In the genomic region with DNA sequence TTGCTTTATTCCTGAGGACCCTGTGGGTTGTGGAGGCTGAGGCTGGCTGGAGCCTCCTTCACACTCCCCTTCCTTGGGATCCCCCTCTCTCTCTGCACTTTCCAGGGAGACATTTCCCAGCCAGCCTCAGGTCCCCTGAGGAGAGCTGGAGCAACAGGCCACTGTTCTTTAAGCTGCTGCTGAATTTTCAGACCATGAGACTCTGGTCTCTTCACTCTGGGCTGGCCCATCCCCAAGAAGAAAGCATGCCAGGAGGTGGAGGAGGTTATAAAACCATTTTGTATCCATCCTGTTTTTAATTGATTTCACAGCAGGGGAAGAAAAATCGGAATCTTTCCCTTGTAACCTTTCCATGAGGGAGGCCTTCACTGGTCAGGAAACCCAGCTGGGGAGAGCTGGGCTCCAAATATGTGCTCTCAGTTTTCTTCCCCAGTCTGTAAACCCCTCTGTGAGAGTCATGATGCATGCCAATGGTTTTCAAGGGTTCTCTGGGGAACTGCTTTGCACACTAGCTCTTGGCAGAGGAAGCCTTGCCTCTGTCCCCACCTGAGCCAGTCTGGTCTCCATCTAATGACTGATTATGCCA, we compare ENCODE assay signal across 21 mouse cellular contexts.
DNase-seq lines count a peak whose midpoint lies in the region; ATAC-seq and TF ChIP-seq lines count a peak whose summit lies in the region.
"Had no signal": no experiment of that assay in that cellular context is flagged by ENCODE, and none has a peak within 500 bp of the region (broad histone marks: within the 10 kb centered on the region; RNA-seq: fewer than 3 reads in every experiment).

No protein-coding gene starts in this region.

- H3K9ac ChIP-seq in hindbrain, postnatal 0 days (replicated peaks; ENCODE audit: low read length), result no peak overlapping the region
- no peak overlapping the region for H3K9ac ChIP-seq in hindbrain, embryonic 14.5 days
- no peak overlapping the region for H3K9ac ChIP-seq in midbrain, embryonic 13.5 days (replicated peaks)
- H3K9ac ChIP-seq: forebrain, postnatal 0 days; intestine, embryonic 15.5 days; liver, embryonic 13.5 days had no signal

- TF ChIP-seq POLR2A in embryonic fibroblast, embryonic 13.5 days (IDR thresholded peaks at IDR 0.05; ENCODE audit: low read depth, low read length), result no peak

- no peaks in the 10 kb centered on the region for H3K27me3 ChIP-seq in hindbrain, postnatal 0 days (ENCODE audit: insufficient read depth, low read length)
- H3K27me3 ChIP-seq in hindbrain, embryonic 14.5 days (ENCODE audit: control insufficient read depth, insufficient read depth, low read length), result no peaks in the 10 kb centered on the region
- H3K27me3 ChIP-seq in midbrain, embryonic 13.5 days, result no peaks in the 10 kb centered on the region
- H3K27me3 ChIP-seq: intestine, embryonic 15.5 days; liver, embryonic 13.5 days had no signal

- ATAC-seq in cerebellum, adult (ENCODE audit: insufficient number of reproducible peaks, low FRiP score, low TSS enrichment), result 0 out of 2 replicates have a peak, but pooled peaks have one; percentile 50
- no peak for ATAC-seq in hindbrain, postnatal 0 days
- ATAC-seq in hindbrain, embryonic 14.5 days (ENCODE audit: low FRiP score), result no peak
- ATAC-seq in midbrain, embryonic 13.5 days, result no peak
- ATAC-seq: forebrain, postnatal 0 days; intestine, embryonic 15.5 days; lung, postnatal 0 days; Patski had no signal

- WGBS in hindbrain, postnatal 0 days, result 36% methylated on average over 1 of the region's 1 CpGs
- WGBS in hindbrain, embryonic 14.5 days, result 74% methylated on average over 1 of the region's 1 CpGs
- WGBS in midbrain, embryonic 13.5 days, result 74% methylated on average over 1 of the region's 1 CpGs

- H3K4me1 ChIP-seq in hindbrain, postnatal 0 days (ENCODE audit: insufficient read depth, low read length), result no peaks in the 10 kb centered on the region
- H3K4me1 ChIP-seq in hindbrain, embryonic 14.5 days (replicated peaks; ENCODE audit: control insufficient read depth, insufficient read depth, low read length), result no peaks in the 10 kb centered on the region
- H3K4me1 ChIP-seq in embryonic fibroblast, embryonic 13.5 days (ENCODE audit: control insufficient read depth, insufficient read depth, low read length), result peaks cover 3% of the 10 kb centered on the region; the same call in 1 of the 2 replicates
- no peaks in the 10 kb centered on the region for H3K4me1 ChIP-seq in midbrain, embryonic 13.5 days (replicated peaks)
- H3K4me1 ChIP-seq: intestine, embryonic 15.5 days; liver, embryonic 13.5 days had no signal

- no peak overlapping the region for H3K4me3 ChIP-seq in hindbrain, postnatal 0 days (ENCODE audit: low read length)
- H3K4me3 ChIP-seq in hindbrain, embryonic 14.5 days (replicated peaks; ENCODE audit: low read length), result no peak overlapping the region
- no peak overlapping the region for H3K4me3 ChIP-seq in embryonic fibroblast, embryonic 13.5 days (ENCODE audit: insufficient read depth, low read length)
- no peak overlapping the region for H3K4me3 ChIP-seq in midbrain, embryonic 13.5 days (replicated peaks)
- H3K4me3 ChIP-seq: erythroblast, embryonic 14.5 days; heart, adult 2 months; intestine, embryonic 15.5 days; liver, embryonic 13.5 days had no signal

- no peaks in the 10 kb centered on the region for H3K9me3 ChIP-seq in hindbrain, postnatal 0 days (ENCODE audit: low read length)
- H3K9me3 ChIP-seq in hindbrain, embryonic 14.5 days (ENCODE audit: control insufficient read depth, low read length), result no peaks in the 10 kb centered on the region
- H3K9me3 ChIP-seq in midbrain, embryonic 13.5 days, result no peaks in the 10 kb centered on the region
- H3K9me3 ChIP-seq: intestine, embryonic 15.5 days; liver, embryonic 13.5 days had no signal

- H3K4me2 ChIP-seq in hindbrain, postnatal 0 days (ENCODE audit: low read depth, low read length), result no peak overlapping the region
- H3K4me2 ChIP-seq in hindbrain, embryonic 14.5 days (replicated peaks), result no peak overlapping the region
- no peak overlapping the region for H3K4me2 ChIP-seq in midbrain, embryonic 13.5 days (replicated peaks)
- H3K4me2 ChIP-seq: intestine, embryonic 15.5 days; liver, embryonic 13.5 days had no signal

- H3K36me3 ChIP-seq in hindbrain, postnatal 0 days (ENCODE audit: insufficient read depth, low read length), result no peaks in the 10 kb centered on the region
- no peaks in the 10 kb centered on the region for H3K36me3 ChIP-seq in hindbrain, embryonic 14.5 days (replicated peaks; ENCODE audit: control insufficient read depth, insufficient read depth)
- H3K36me3 ChIP-seq in midbrain, embryonic 13.5 days, result no peaks in the 10 kb centered on the region
- H3K36me3 ChIP-seq: intestine, embryonic 15.5 days; liver, embryonic 13.5 days had no signal

- no peak for TF ChIP-seq CTCF in hindbrain, postnatal 0 days (IDR thresholded peaks at IDR 0.05; ENCODE audit: low read depth)
- no peak for TF ChIP-seq CTCF in embryonic fibroblast, embryonic 13.5 days (IDR thresholded peaks at IDR 0.05; ENCODE audit: borderline replicate concordance, insufficient read depth, low read length)

- no peak for DNase-seq in cerebellum, adult 8-10 months
- DNase-seq in hindbrain, postnatal 0 days (ENCODE audit: low spot score), result peak; percentile 20
- no peak for DNase-seq in hindbrain, embryonic 14.5 days (ENCODE audit: low spot score)
- peak; percentile 69 to 89 for DNase-seq in gastrocnemius, postnatal 4 days (ENCODE audit: low spot score in 2 of 2)
- DNase-seq in kidney, adult 8-10 months, result no peak
- DNase-seq: cerebellum, adult 18-20 months; embryo, embryonic 11 days; forebrain, postnatal 0 days; heart, adult 2 months; kidney, postnatal 10 days; layer of hippocampus, adult 9-11 months; liver, embryonic 13.5 days; thymus, postnatal 14 days had no signal

- no peak overlapping the region for H3K27ac ChIP-seq in hindbrain, postnatal 0 days
- no peak overlapping the region for H3K27ac ChIP-seq in hindbrain, embryonic 14.5 days
- peak overlapping the region; percentile 69 for H3K27ac ChIP-seq in embryonic fibroblast, embryonic 13.5 days (ENCODE audit: insufficient read depth, low read length)
- no peak overlapping the region for H3K27ac ChIP-seq in midbrain, embryonic 13.5 days
- H3K27ac ChIP-seq: heart, adult 2 months; intestine, embryonic 15.5 days; liver, embryonic 13.5 days; stomach, postnatal 0 days had no signal

Comparison
In these comparisons a context has a peak if more than half of its experiments do, and no peak if none do; other contexts are left out.
1. DNase-seq: peak in hindbrain, postnatal 0 days (single experiment) and gastrocnemius, postnatal 4 days (2 of 2); none in cerebellum, adult 8-10 months (single experiment), hindbrain, embryonic 14.5 days (single experiment) and kidney, adult 8-10 months (0 of 2).